Mouse (Mus musculus): ENCODE data around the gene Jak2.

Jak2 gene

DNA sequence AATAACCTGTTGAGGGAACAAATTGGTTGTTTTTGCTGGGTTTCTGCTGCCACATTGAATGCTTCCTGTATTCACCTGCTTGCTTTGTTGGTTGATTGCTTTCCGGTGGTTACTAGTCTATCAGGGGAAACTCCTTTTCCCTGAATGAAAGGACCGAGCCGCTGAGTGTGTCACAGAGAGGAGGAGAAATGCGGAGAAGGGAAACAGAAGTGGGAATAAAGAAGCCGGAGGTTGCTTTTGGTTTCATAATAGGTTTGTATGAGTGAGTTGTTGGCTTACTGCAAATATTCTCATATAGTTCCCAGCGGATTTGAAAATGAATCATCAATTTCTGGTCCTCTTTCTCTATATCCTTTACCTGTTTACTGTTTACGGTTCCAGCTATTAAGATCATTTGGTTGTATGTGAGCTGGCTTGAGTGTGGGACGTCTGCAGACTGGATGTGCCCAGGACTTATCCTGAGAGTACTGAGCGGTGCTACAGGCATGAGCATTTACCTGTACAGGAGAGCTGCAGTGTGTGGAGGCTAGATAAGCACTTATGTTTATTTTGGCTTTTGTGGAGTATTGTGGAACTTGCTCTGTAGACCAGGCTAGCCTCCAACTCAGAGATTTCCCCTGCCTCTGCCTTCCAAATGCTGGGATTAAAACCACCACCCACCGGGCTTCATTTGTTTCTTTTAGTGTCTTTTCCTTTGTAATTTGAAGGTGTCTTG, 1.4 kb downstream of the Jak2 start:
- in situ Hi-C loops (cut with MboI, MseI), result loop anchor here (10.0 kb wide), 1 partner anchor 1238 kb away; the partner anchor contains the start of gene Rfx3

DNA sequence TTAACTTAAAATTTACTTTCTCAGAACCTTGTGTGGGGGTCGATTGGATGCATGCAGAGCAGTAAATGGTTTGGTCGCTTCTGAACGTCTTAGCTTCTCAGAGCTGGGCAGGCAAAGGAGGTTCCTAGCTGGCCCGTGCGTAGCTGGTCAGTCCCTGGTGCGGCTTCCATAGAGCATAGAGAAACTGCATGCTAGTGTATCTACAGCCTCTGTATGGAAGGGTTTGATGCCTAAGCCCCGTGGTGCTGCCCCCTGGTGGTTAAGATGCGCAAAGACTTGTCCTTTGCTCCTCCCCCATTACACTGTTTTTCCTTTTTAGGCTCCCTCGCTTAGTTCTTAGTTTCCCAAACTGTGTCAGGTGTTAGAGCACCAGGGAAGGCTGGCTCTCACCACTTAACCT, 2.1 kb downstream of the Jak2 start:
- in situ Hi-C loops (cut with MboI, MseI), result loop anchor here (10.0 kb wide), 1 partner anchor 1239 kb away; the partner anchor contains the start of gene Rfx3

DNA sequence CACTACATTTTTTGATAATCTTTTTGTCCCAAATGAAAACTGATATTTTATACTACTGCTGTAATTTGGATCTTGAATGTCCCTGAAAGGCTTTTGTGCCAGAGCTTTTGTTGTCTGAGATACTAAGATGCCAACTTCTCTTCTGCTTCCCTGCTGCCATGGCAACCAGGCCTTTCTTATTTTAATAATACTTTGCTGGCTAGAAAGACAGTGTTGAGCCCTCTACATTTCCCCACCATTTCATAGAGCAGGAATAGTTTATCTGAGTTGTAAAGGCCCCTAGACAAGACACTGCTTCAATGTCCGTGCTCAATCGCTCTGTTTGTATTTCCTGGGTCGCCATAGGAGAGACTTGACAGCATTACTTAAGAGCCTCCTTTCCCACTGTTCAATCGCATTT, 3.0 kb downstream of the Jak2 start:
- in situ Hi-C loops (cut with MboI, MseI), result loop anchor here (10.0 kb wide), 1 partner anchor 1240 kb away; the partner anchor contains the start of gene Rfx3

DNA sequence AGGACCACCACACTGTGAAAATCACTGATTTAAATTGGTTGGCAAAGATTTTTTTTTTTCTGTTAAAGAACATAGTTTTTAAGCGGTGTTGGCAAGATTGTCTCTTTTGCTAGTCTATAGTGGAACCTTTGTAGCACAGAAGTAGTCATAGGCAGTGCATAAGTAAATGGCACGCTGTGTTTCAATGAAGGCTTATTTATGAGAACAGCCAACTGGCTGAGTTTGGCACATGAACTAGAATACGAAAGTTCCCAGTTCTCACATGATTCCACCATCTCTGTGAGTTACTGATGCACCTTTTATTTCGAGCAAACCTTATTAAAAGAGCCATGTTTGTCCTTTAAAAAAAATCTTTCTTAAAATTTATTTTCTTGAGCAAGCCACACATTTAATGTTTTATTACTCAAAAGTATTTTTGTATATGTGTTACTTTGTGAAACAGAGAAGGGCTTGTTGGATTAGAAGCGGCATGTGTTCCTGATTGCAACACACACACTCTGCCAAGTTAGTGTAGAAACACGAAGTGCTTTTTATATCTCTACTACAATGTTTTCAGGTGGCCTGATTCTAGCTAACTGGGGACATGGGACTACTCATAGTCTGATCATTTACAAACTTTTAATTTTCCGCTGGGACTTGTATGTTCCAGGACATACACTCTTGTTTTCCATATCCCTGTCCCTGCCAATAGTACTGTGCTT, 3.8 kb downstream of the Jak2 start:
- in situ Hi-C loops (cut with MboI, MseI), result loop anchor here (10.0 kb wide), 1 partner anchor 1241 kb away; the partner anchor contains the start of gene Rfx3

GRCm38 (mm10) chr19:29261638-29262037, 10.0 kb downstream of the Jak2 start:
- in situ Hi-C loops (cut with MboI, MseI), result no loop called here

- in situ Hi-C loops (cut with MboI, MseI), result no loop called here
Measured at GRCm38 (mm10) chr19:29263492-29263891, 11.9 kb downstream of the Jak2 start.

DNA sequence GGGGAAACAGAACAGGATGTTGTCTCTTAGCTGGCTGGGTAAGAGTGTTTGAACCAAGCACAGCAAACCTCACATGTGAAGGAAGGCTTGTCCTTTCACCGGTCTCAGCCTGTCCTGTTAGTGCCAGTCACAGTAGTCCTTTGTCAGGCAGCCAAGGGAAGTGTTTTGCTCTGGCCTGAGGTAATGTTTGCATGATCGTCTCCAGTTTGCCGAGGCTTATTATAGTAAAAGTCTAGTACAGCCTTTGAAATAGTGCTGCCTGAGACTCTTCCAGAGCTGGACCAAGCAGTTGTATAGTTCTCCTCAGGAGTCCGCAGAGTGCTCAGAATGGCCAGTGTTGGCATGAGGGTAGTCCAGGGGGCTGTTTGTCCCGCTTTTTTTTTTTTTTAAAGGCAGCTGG, 13.9 kb downstream of the Jak2 start:
- in situ Hi-C loops (cut with MboI, MseI), result no loop called here

- in situ Hi-C loops (cut with MboI, MseI), result no loop called here
Measured at GRCm38 (mm10) chr19:29267075-29267868, 15.6 kb downstream of the Jak2 start.

GRCm38 (mm10) chr19:29268788-29269321, 17.2 kb downstream of the Jak2 start:
- in situ Hi-C loops (cut with MboI, MseI), result no loop called here

DNA sequence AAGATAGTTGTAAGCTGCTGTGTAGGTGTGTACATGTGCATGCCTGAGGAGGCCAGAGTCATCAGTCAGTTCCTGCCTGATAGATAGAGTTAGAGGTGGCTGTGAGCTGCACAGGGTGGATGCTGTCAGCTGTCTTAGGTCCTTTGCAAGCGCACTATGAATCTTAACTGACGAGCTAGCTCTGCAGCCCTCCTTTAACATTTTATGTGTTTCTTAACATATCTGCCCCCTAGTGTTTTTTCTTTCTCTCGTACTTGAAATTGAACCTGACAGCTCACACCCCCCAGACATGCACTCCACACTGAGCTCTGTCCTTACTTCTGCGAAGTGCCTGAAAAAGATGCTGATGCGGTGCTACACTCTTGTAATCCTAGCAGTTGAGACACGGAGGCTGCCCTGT, 18.6 kb downstream of the Jak2 start:
- in situ Hi-C loops (cut with MboI, MseI), result loop anchor here (5.0 kb wide), 1 partner anchor 203 kb away; no protein-coding TSS in a partner anchor

GRCm38 (mm10) chr19:29271147-29271578, 19.5 kb downstream of the Jak2 start:
- in situ Hi-C loops (cut with MboI, MseI), result loop anchor here (5.0 kb wide), 1 partner anchor 204 kb away; no protein-coding TSS in a partner anchor

DNA sequence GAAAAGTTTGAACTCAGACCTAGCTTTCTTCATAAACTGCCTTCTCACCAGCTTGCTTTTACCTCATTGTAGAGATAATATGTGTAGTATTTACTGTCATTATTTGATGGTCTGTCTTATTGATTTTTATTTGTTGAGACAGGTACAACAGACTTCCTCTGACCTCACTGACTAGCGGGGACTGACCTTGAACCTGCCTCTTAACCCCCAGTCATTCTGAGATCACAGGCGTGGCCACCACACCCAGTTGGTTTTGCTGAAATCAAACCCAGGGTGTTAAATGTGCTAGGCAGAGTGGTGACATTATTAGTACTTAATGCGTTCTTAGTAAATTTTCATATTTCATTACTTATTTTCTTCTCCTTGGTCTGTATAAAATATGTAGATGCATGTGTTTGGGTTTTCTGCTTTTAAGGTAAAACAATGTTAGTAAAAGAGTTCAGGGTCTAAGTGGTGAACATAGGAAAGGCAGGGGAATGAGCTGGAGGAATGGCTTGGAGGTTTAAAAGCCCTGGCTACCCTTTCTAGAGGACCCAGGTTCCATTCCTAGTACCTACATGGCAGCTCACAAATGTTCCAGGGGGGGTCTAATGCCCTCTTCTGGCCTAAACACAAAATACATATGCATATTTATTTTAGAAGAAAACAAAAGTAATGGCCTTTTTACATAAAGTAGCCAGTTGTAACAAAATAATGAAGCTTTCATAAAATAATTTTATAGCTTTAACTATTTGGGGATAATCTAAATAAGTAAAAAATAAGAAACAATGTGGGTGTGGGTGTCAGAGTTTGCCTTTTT, 20.6 kb downstream of the Jak2 start:
- in situ Hi-C loops (cut with MboI, MseI), result loop anchor here (5.0 kb wide), 1 partner anchor 205 kb away; no protein-coding TSS in a partner anchor

- in situ Hi-C loops (cut with MboI, MseI), result no loop called here
Measured at GRCm38 (mm10) chr19:29276414-29276813, 24.8 kb downstream of the Jak2 start.

DNA sequence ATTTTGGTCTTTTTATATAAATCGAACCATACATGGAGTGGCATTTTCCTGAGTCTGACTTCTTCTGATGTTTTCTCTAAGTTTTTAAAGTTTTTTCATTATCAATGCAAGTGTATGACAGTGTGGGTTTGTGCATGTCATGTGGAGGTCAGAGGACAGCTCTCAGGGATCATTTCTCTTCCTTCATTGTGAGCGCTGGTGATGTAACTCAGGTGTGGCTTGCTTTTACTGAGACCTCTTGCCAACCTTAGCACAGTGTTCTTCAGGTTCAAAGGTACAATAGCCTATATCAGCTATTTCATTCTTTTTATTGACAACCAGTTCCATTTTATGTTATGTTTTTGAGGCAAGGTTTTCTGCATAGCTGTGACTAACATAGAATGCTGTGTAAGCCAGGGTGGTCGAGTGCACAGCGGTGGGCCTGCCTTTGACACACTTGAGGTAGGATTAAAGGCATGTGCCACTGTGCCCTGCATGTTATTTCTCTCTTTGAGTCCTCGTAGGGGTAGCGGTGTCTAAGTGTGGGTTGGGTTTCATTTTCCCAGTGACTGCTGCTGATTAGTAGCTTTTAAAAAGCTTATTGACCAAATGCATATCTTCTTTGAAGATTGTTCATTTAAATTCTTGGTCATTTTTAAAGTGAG, 27.4 kb downstream of the Jak2 start:
- in situ Hi-C loops (cut with MboI, MseI), result no loop called here

- in situ Hi-C loops (cut with MboI, MseI), result no loop called here
Measured at GRCm38 (mm10) chr19:29285451-29285869, 33.8 kb downstream of the Jak2 start.

DNA sequence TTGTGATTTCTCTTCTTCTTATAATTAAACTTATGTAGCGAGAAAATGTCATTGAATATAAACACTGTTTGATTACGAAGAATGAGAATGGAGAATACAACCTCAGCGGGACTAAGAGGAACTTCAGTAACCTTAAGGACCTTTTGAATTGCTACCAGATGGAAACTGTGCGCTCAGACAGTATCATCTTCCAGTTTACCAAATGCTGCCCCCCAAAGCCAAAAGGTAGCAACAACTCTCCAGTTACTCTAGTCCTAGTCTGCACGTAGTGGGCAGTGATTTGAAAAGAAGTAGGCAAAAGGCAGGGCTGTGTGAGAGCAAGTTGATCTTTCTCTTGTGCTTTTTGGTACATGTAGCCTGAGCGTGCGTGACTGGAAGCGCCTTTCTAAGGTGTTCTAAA, 36.2 kb downstream of the Jak2 start:
- in situ Hi-C loops (cut with MboI, MseI), result no loop called here

- in situ Hi-C loops (cut with MboI, MseI), result no loop called here
Measured at GRCm38 (mm10) chr19:29291532-29291931, 39.9 kb downstream of the Jak2 start.

DNA sequence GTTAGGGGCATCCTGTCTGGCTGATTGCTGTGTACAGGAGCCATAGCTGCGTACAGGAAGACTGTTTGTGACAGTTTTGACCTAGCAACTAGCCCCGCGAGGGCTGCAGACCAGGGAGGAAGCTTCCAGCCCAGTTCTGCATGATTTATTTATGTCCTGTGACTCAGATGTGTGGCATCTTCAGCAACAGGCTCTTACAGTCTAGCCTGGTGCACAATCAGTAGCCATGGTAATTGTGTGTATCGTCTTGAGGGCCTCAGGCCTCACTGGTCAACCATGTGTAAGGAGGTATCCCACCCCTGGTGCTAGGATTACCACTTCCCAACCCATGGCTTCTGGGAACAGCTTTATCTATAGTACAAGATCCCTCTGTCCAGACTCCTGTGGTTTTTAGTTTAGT, 40.9 kb downstream of the Jak2 start:
- in situ Hi-C loops (cut with MboI, MseI), result no loop called here

- in situ Hi-C loops (cut with MboI, MseI), result no loop called here
Measured at GRCm38 (mm10) chr19:29294756-29295155, 43.1 kb downstream of the Jak2 start.

DNA sequence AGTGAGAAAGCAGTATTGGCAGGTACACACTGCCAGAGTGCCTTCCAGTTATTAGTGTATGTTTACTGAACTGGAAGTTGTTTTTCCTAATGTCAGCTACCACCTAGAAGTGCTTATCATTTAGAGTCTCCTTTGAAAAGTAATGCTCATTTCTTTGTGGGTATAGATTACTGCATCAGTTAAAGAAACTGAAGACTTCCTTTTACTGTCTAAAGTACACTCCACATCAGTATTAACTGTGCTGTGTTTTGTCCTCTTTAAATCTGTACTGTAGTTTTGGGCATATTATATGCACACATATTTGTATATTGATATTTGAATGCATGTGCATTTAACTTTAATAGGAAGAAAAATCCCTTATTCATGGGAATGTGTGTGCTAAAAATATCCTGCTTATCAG, 44.5 kb downstream of the Jak2 start:
- in situ Hi-C loops (cut with MboI, MseI), result no loop called here

Measured in regulatory T cell (primary cell).